Mouse (Mus musculus): ENCODE measurements around the gene Ebf1. TPM values are rescaled to one million over a fixed set of nuclear protein-coding genes. Genes with fewer than 3 reads are reported as not detected.

The Ebf1 gene
- polyA plus RNA-seq, 1 experiment, result 38.8 TPM

GRCm38 (mm10) chr11:44811007-44811406, 193.9 kb downstream of the Ebf1 start:
- no peak overlapping the region for H3K4me3 ChIP-seq (ENCODE audit: insufficient read depth, low read depth, low read length)
- H3K27ac ChIP-seq (replicated peaks; ENCODE audit: low read depth, low read length), result peak overlapping the region; percentile 57
- H3K4me1 ChIP-seq (ENCODE audit: control insufficient read depth, insufficient read depth, insufficient read length, low read length), result peaks cover 20% of the 10 kb centered on the region

- H3K4me1 ChIP-seq (ENCODE audit: control insufficient read depth, insufficient read depth, insufficient read length, low read length), result peaks cover 20% of the 10 kb centered on the region
- peak overlapping the region; percentile 2; the same call in 1 of the 2 replicates for H3K27ac ChIP-seq (replicated peaks; ENCODE audit: low read depth, low read length)
- H3K4me3 ChIP-seq (ENCODE audit: insufficient read depth, low read depth, low read length), result no peak overlapping the region
These were observed 195.2 kb downstream of the Ebf1 start for GRCm38 (mm10) chr11:44812193-44812746.

GRCm38 (mm10) chr11:44813534-44813933, 196.4 kb downstream of the Ebf1 start:
- Histone ChIP-seq H3K4me1 (ENCODE audit: control insufficient read depth, insufficient read depth, insufficient read length, low read length) (peaks cover 22% of the 10 kb centered on the region), H3K4me3 (ENCODE audit: insufficient read depth, low read depth, low read length) (no peak overlapping the region), H3K27ac (replicated peaks; ENCODE audit: low read depth, low read length) (no peak overlapping the region)

- H3K4me1 ChIP-seq (ENCODE audit: control insufficient read depth, insufficient read depth, insufficient read length, low read length), result peaks cover 23% of the 10 kb centered on the region
- H3K4me3 ChIP-seq (ENCODE audit: insufficient read depth, low read depth, low read length), result no peak overlapping the region
- no peak overlapping the region for H3K27ac ChIP-seq (replicated peaks; ENCODE audit: low read depth, low read length)
These were observed 197.7 kb downstream of the Ebf1 start for GRCm38 (mm10) chr11:44814847-44815246.

- H3K4me1 ChIP-seq (ENCODE audit: control insufficient read depth, insufficient read depth, insufficient read length, low read length), result peaks cover 27% of the 10 kb centered on the region
- H3K4me3 ChIP-seq (ENCODE audit: insufficient read depth, low read depth, low read length), result no peak overlapping the region
- no peak overlapping the region for H3K27ac ChIP-seq (replicated peaks; ENCODE audit: low read depth, low read length)
These were observed 198.9 kb downstream of the Ebf1 start for GRCm38 (mm10) chr11:44815991-44816390.

- peaks cover 14% of the 10 kb centered on the region; the same call in 1 of the 2 replicates for H3K4me1 ChIP-seq (ENCODE audit: control insufficient read depth, insufficient read depth, insufficient read length, low read length)
These were observed 205.2 kb downstream of the Ebf1 start for GRCm38 (mm10) chr11:44822312-44822711.

GRCm38 (mm10) chr11:44832227-44832939, 215.3 kb downstream of the Ebf1 start:
- no peak overlapping the region for H3K4me3 ChIP-seq (ENCODE audit: insufficient read depth, low read depth, low read length)
- H3K4me1 ChIP-seq (ENCODE audit: control insufficient read depth, insufficient read depth, insufficient read length, low read length), result no peaks in the 10 kb centered on the region; the same call in 1 of the 2 replicates
- no peak overlapping the region for H3K27ac ChIP-seq (replicated peaks; ENCODE audit: low read depth, low read length)

More at GRCm38 (mm10) chr11:44822312-44822711, 205.2 kb downstream of the Ebf1 start:
- no peak overlapping the region for H3K4me3 ChIP-seq (ENCODE audit: insufficient read depth, low read depth, low read length)
- no peak overlapping the region for H3K27ac ChIP-seq (replicated peaks; ENCODE audit: low read depth, low read length)

- H3K4me1 ChIP-seq (ENCODE audit: control insufficient read depth, insufficient read depth, insufficient read length, low read length), result no peaks in the 10 kb centered on the region; the same call in 1 of the 2 replicates
- no peak overlapping the region for H3K4me3 ChIP-seq (ENCODE audit: insufficient read depth, low read depth, low read length)
- no peak overlapping the region for H3K27ac ChIP-seq (replicated peaks; ENCODE audit: low read depth, low read length)
These were observed 215.8 kb downstream of the Ebf1 start for GRCm38 (mm10) chr11:44832940-44833254.

GRCm38 (mm10) chr11:44833351-44833996, 216.4 kb downstream of the Ebf1 start:
- no peaks in the 10 kb centered on the region; the same call in 1 of the 2 replicates for H3K4me1 ChIP-seq (ENCODE audit: control insufficient read depth, insufficient read depth, insufficient read length, low read length)
- no peak overlapping the region for H3K27ac ChIP-seq (replicated peaks; ENCODE audit: low read depth, low read length)
- H3K4me3 ChIP-seq (ENCODE audit: insufficient read depth, low read depth, low read length), result no peak overlapping the region

- Histone ChIP-seq H3K4me3 (ENCODE audit: insufficient read depth, low read depth, low read length) (no peak overlapping the region), H3K4me1 (ENCODE audit: control insufficient read depth, insufficient read depth, insufficient read length, low read length) (no peaks in the 10 kb centered on the region; the same call in 1 of the 2 replicates), H3K27ac (replicated peaks; ENCODE audit: low read depth, low read length) (no peak overlapping the region)
These were observed 218.0 kb downstream of the Ebf1 start for GRCm38 (mm10) chr11:44835166-44835565.

GRCm38 (mm10) chr11:44837592-44837991, 220.5 kb downstream of the Ebf1 start:
- Histone ChIP-seq H3K4me1 (ENCODE audit: control insufficient read depth, insufficient read depth, insufficient read length, low read length) (peaks cover 7% of the 10 kb centered on the region; the same call in 1 of the 2 replicates), H3K4me3 (ENCODE audit: insufficient read depth, low read depth, low read length) (no peak overlapping the region), H3K27ac (replicated peaks; ENCODE audit: low read depth, low read length) (no peak overlapping the region)

- H3K4me1 ChIP-seq (ENCODE audit: control insufficient read depth, insufficient read depth, insufficient read length, low read length), result peaks cover 7% of the 10 kb centered on the region; the same call in 1 of the 2 replicates
- no peak overlapping the region for H3K4me3 ChIP-seq (ENCODE audit: insufficient read depth, low read depth, low read length)
- H3K27ac ChIP-seq (replicated peaks; ENCODE audit: low read depth, low read length), result no peak overlapping the region
These were observed 224.3 kb downstream of the Ebf1 start for GRCm38 (mm10) chr11:44841127-44842056.

- Histone ChIP-seq H3K4me1 (ENCODE audit: control insufficient read depth, insufficient read depth, insufficient read length, low read length) (peaks cover 18% of the 10 kb centered on the region; the same call in 1 of the 2 replicates), H3K4me3 (ENCODE audit: insufficient read depth, low read depth, low read length) (no peak overlapping the region), H3K27ac (replicated peaks; ENCODE audit: low read depth, low read length) (no peak overlapping the region)
These were observed 234.8 kb downstream of the Ebf1 start for GRCm38 (mm10) chr11:44851874-44852273.

- Histone ChIP-seq H3K4me1 (ENCODE audit: control insufficient read depth, insufficient read depth, insufficient read length, low read length) (peaks cover 18% of the 10 kb centered on the region; the same call in 1 of the 2 replicates), H3K27ac (replicated peaks; ENCODE audit: low read depth, low read length) (peak overlapping the region; percentile 21; the same call in 1 of the 2 replicates), H3K4me3 (ENCODE audit: insufficient read depth, low read depth, low read length) (no peak overlapping the region)
These were observed 235.8 kb downstream of the Ebf1 start for GRCm38 (mm10) chr11:44852921-44853320.

Measured in brown adipose tissue, adult 24 weeks (tissue).